Mouse (Mus musculus) megakaryocyte, embryonic 14.5 days (primary cell): ENCODE data around the gene Hist1h2bf.
"Not testable (repeated sequence)": the region's sequence is repeated elsewhere in the genome, so short reads cannot be mapped to it uniquely, and the experiment has no call there.

ENCODE experiments used
- FLI1 ChIP-seq: IDR thresholded peaks from 2 replicates; pipeline ENCODE4 v1.6.1; 2012; ENCODE audit warnings: low read length, inconsistent platforms, mixed read lengths
- GATA1 ChIP-seq: IDR thresholded peaks from 3 replicates; pipeline ENCODE4 v1.6.1; 2012; ENCODE audit warnings: mixed read lengths, low read length, inconsistent platforms, borderline replicate concordance

DNA sequence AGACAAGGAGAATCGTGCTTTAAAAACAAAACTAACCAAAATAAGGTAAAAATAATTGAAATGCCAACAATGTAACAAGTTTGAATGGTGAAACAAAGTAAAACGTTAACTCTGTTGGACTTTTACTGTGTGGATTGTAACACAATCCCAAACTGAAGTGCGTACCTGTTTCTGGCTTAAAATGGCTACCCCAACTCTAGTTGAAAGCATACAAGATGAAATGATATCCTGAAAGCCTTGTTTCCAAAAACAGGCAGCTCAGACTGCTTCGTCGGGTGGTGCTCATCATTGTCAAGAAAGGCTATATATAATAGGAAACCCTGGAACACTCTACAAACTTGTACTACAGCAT is 12.5 kb downstream of the Hist1h2bf start:
- TF ChIP-seq GATA1, FLI1: not testable (repeated sequence)
